Mouse (Mus musculus) heart, embryonic 16.5 days (tissue): ENCODE results near the gene Rpf2. TPM values are rescaled to one million over a fixed set of nuclear protein-coding genes. Genes with fewer than 3 reads are reported as not detected.
A peak's percentile ranks its signal among the peaks of the same experiment; 100 is the strongest.

Experiments used
- ATAC-seq: fragments of 200-750 bp; cut with Nextera tagmentation; replicated peaks from 2 replicates; pipeline ENCODE4 v1.8.0; 2017; ENCODE audit warnings: moderate number of reproducible peaks; ENCODE audit not compliant: insufficient read depth, low FRiP score; ENCODE audit errors: extremely low read depth
- H3K27ac ChIP-seq: fragments of 300-500 bp; sonication (generic); 2 replicates; pipeline ENCODE4 v1.5.1; 2014; ENCODE audit warnings: mild to moderate bottlenecking, low read length, control low read depth, moderate library complexity
- H3K27me3 ChIP-seq: fragments of 300-500 bp; sonication (generic); 2 replicates; pipeline ENCODE4 v1.6.1; 2014; ENCODE audit warnings: low read length, mixed read lengths; ENCODE audit not compliant: control insufficient read depth, insufficient read depth
- H3K36me3 ChIP-seq: fragments of 300-500 bp; sonication (generic); 2 replicates; pipeline ENCODE4 v1.6.1; 2014; ENCODE audit not compliant: control insufficient read depth, insufficient read depth
- H3K4me1 ChIP-seq: fragments of 300-500 bp; sonication (generic); 2 replicates; pipeline ENCODE4 v1.6.1; 2014; ENCODE audit warnings: low read length, mixed read lengths; ENCODE audit not compliant: control insufficient read depth, insufficient read depth
- H3K4me2 ChIP-seq: fragments of 300-500 bp; sonication (generic); 2 replicates; pipeline ENCODE4 v1.6.1; 2014; ENCODE audit warnings: low read depth, mild to moderate bottlenecking, control low read depth, low read length
- H3K4me3 ChIP-seq: fragments of 300-500 bp; sonication (generic); 2 replicates; pipeline ENCODE4 v1.5.1; 2014; ENCODE audit warnings: mild to moderate bottlenecking, control low read depth, low read length
- H3K9ac ChIP-seq: fragments of 300-500 bp; sonication (generic); 2 replicates; pipeline ENCODE4 v1.6.1; 2014; ENCODE audit warnings: low read length, control low read depth
- H3K9me3 ChIP-seq: fragments of 300-500 bp; sonication (generic); replicated peaks from 2 replicates; pipeline ENCODE4 v1.6.1; 2016; ENCODE audit warnings: low read length; ENCODE audit not compliant: control insufficient read depth
- WGBS: fragments of 180-500 bp; shearing (Covaris S2); extraction: QIAGEN DNeasy Blood & Tissue Kit; methylation state at CpG from one replicate; pipeline ENCODE4 v1.1.7; 2014; 5-methylcytosine and 5-hydroxymethylcytosine counted together
- polyA plus RNA-seq: library from polyadenylated mRNA; unstranded; fragments of >200 nt; fragmentation: Nextera tagmentation; extraction: Ambion mirVana; gene quantifications from 2 replicates; pipeline ENCODE4 v1.2.1, GENCODE M21; 2015

Gene Rpf2
- polyA plus RNA-seq, 1 experiment from 2014 or later: 44.7 TPM

DNA sequence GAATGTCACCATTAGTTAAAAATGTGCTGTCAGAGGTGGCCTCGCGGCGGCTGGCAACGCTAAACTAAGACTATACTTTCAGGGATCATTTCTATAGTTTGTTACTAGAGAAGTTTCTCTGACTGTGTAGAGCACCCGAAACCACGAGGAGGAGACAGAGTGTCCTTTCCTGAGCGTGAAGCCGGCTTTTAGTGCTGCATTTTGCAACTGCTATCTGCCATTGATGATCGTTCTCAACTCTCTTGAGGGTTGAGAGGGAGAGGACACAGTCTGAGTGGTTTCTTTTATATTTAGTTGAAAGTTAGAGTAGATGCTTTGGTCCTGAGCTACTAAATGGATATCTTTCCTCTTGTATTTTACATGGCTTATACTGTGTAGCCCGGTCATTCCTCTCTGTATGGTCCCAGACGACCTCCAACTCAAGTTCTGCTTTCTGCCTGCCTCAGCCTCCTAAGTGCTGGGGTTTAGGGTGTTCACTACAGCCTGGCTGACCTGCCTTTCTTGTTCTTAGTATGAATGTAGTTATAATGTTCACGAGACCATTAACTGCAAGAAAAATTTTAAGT, 11.6 kb upstream of the Rpf2 start:
- peak overlapping the region; percentile 69 for H3K4me3 ChIP-seq
- H3K27me3 ChIP-seq: no peaks in the 10 kb centered on the region
- H3K9ac ChIP-seq: peak overlapping the region; percentile 73
- H3K36me3 ChIP-seq: peaks cover 5% of the 10 kb centered on the region
- under 1% methylated on average over 12 of the region's 12 CpGs for WGBS
- H3K4me1 ChIP-seq: peaks cover 7% of the 10 kb centered on the region
- peak overlapping the region; percentile 83 for H3K4me2 ChIP-seq
- no peaks in the 10 kb centered on the region for H3K9me3 ChIP-seq
- ATAC-seq: peak; percentile 69
- H3K27ac ChIP-seq: peak overlapping the region; percentile 94

DNA sequence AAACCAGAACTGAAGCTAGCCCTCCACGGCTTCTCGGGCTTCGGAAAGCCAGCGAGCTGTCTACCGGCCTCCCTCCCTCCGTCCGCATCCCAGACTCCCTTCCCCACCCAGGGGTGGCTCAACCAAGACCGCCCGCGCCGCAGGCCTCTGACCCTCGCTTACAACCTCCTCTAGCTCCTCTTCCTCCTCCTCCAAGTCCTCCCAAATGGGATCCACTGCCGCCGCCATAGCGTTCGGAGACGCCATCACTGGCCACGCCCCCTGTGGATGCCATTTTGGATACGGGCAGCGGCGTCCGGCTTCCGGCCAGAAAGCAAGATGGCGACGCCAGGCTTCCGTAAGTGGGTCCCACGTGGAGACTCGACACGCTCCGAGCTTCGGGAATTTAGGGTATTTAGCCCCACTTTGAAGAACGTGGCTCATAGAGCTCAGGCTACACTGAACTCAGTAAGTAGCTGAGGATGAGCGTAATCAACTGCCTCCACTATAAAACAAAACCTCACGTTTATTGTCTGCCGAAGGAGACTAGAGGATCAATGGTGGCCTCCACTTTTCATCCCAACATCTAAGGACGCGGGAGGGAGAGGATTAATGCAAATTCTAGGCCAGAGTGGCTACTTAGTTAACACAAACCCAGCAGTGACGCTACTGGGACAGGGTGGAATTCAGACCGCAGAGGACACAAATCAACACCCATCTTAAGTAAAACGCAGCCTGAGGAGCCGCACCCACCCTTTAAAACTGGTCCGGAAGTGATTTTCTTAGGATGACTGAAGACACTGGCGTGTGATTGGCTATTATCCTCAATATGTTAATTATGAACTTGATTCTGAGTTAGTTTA, 10.8 kb upstream of the Rpf2 start, which contains the start of gene Gtf3c6:
Gene Gtf3c6 (minus strand): TSS at position 695 of the 842 bp plus-strand sequence.
- peaks cover 13% of the 10 kb centered on the region for H3K36me3 ChIP-seq
- under 1% methylated on average over 43 of the region's 43 CpGs for WGBS
- peak; percentile 77 for ATAC-seq

DNA sequence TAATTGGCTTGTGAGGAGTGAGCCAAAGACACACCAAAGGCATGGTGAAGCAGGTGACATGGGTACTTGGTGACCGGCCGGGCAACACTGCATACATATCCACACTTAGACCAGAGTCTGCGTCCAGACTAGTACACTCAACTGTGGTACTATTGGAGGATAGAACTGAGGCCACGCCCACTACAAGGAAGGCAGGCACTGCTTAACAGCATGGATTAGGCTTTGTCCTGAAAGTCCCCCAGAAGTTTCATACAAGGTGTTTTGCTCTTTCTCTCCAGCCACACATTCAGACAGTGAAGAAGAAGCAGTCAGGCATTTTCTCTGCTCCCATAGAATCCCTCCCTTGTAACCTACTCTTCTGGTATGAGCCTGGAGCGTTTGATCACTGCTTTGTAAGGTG, 9.9 kb upstream of the Rpf2 start:
- Histone ChIP-seq H3K4me2 (peak overlapping the region; percentile 83), H3K36me3 (peaks cover 21% of the 10 kb centered on the region)
- 1% methylated on average over 5 of the region's 5 CpGs for WGBS

More for the DNA sequence above, 10.8 kb upstream of the Rpf2 start, which contains the start of gene Gtf3c6:
- Histone ChIP-seq H3K4me2 (peak within 1 kb of the TSS; percentile 83), H3K9me3 (no peaks in the 10 kb centered on the region), H3K9ac (peak within 1 kb of the TSS; percentile 85), H3K27me3 (no peaks in the 10 kb centered on the region), H3K4me1 (peaks cover 7% of the 10 kb centered on the region), H3K27ac (peak within 1 kb of the TSS; percentile 94), H3K4me3 (peak within 1 kb of the TSS; percentile 69)

DNA sequence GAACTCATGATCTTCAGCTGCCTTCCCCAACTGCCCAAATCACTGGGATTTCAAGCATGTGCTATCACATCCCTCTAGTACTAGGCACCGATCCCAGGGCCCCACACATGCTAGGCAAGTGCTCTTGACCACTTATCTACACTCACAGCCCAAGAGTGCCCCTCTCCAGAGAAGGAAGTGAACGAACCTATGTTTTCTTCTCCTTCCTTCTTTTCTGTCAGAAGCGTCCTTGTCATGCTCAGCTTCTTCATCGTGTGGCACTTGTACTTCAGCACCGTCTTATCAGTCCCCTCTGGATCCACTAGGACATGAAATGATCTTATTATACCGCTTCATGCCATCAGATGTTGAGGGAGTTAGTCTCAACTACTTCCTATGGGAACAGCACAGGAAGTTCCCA, 4.1 kb upstream of the Rpf2 start:
- H3K4me3 ChIP-seq: no peak overlapping the region
- H3K27ac ChIP-seq: no peak overlapping the region
- no peaks in the 10 kb centered on the region for H3K9me3 ChIP-seq
- H3K27me3 ChIP-seq: no peaks in the 10 kb centered on the region
- peaks cover 56% of the 10 kb centered on the region for H3K36me3 ChIP-seq
- H3K9ac ChIP-seq: no peak overlapping the region
- 63% methylated on average over 6 of the region's 6 CpGs for WGBS
- ATAC-seq: no peak
- H3K4me2 ChIP-seq: no peak overlapping the region
- H3K4me1 ChIP-seq: peaks cover 3% of the 10 kb centered on the region; the same call in 1 of the 2 replicates

More for the DNA sequence above, 9.9 kb upstream of the Rpf2 start:
- ATAC-seq: peak; percentile 69; the same call in 1 of the 2 replicates
- H3K9me3 ChIP-seq: no peaks in the 10 kb centered on the region
- H3K9ac ChIP-seq: peak overlapping the region; percentile 85
- H3K4me1 ChIP-seq: peaks cover 7% of the 10 kb centered on the region
- peak overlapping the region; percentile 94 for H3K27ac ChIP-seq
- H3K4me3 ChIP-seq: peak overlapping the region; percentile 69
- no peaks in the 10 kb centered on the region for H3K27me3 ChIP-seq

DNA sequence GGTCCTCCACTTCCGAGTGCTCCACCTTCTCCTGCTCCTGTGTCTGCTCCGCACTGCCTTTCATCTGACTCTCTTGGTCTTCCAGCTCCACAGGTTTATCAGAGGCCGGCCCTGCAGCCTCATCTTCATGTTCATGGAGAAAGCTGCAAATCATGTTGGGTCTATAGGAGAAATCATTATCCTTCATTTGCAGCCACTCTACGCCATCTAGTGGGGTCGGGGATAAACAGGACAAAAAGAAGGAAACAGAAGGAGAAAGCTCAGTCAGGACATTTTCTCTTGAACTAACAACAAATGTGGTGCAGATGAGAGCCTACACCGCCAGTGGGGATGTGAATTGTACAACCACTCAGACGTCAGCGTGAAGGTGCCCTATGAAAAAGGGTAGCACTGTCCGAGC, 2.8 kb upstream of the Rpf2 start:
- Histone ChIP-seq H3K27me3 (no peaks in the 10 kb centered on the region), H3K36me3 (peaks cover 56% of the 10 kb centered on the region), H3K9ac (no peak overlapping the region), H3K27ac (no peak overlapping the region), H3K4me3 (no peak overlapping the region), H3K9me3 (no peaks in the 10 kb centered on the region), H3K4me2 (no peak overlapping the region), H3K4me1 (peaks cover 3% of the 10 kb centered on the region; the same call in 1 of the 2 replicates)
- 84% methylated on average over 9 of the region's 9 CpGs for WGBS
- ATAC-seq: no peak

DNA sequence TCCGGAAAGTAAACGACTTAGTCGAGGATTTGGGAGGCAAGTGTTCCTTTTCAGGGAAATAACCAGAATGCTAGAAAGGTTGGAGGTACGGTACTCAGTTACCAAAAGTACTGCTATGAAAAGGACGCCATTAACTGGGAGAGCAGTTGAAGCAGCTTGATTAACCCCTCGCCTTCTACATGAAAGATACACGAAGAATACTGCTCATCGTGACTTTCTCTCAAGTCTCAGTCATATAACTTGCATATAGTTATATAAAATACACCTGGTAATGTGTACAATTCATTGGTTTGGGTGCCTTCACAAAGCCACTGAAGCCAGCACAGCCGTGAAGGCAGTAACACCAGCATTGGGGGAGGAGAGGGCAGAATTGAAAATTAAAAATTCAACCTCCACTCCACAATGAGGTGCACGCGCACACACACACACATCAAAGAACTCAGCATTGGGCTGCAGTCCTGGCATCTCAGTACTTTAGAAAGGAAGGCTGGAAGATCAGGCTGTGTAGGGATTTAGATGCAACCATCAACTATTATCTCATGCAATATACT, 405 bp upstream of the Rpf2 start:
- H3K4me2 ChIP-seq: peak overlapping the region; percentile 89
- peak overlapping the region; percentile 24 for H3K27ac ChIP-seq
- WGBS: 31% methylated on average over 11 of the region's 11 CpGs
- peak; percentile 21; the same call in 1 of the 2 replicates for ATAC-seq
- H3K9me3 ChIP-seq: no peaks in the 10 kb centered on the region
- H3K4me1 ChIP-seq: peaks cover 3% of the 10 kb centered on the region; the same call in 1 of the 2 replicates
- peak overlapping the region; percentile 89 for H3K4me3 ChIP-seq
- peaks cover 44% of the 10 kb centered on the region for H3K36me3 ChIP-seq
- H3K27me3 ChIP-seq: no peaks in the 10 kb centered on the region
- peak overlapping the region; percentile 79 for H3K9ac ChIP-seq

DNA sequence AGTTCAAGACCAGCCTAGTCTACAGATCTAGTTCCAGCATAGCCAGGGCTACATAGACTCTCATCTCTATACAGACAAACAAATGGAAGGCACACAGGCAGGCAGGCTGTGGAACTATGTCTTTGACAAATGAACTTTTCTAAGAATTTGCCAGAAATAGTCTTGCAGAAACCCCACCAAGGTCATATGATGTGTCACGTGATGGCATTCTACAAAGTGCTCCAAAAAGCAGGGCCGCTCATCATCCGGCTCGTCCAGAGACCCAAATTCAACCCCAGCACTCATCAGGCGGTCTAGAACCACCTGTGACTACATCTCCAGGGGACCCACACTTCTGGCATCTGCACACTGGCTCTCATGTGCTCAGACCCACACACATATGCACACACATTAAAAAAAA, 9.0 kb downstream of the Rpf2 start:
- Histone ChIP-seq H3K4me1 (no peaks in the 10 kb centered on the region), H3K9me3 (no peaks in the 10 kb centered on the region), H3K36me3 (peaks cover 23% of the 10 kb centered on the region), H3K9ac (no peak overlapping the region), H3K27ac (no peak overlapping the region), H3K4me3 (no peak overlapping the region), H3K4me2 (no peak overlapping the region), H3K27me3 (no peaks in the 10 kb centered on the region)
- 90% methylated on average over 5 of the region's 5 CpGs for WGBS
- no peak for ATAC-seq

DNA sequence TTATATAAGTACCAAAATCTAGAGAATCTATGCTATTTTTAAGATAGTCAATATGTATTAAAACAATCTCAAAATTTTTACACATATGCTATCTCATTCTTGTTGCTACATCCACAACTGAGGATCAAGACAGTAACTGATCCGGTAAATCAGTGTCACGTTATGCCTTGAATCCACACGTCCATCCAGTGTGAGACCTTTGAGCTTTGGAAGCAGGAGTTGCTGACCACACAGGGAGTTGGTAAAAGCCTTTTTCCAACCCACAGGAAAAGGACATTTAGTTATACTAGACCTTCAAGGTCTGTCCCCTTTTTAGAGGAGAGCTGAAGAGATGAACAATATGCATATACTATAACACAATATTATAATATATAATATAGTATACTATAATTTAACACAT, 13.6 kb downstream of the Rpf2 start:
- WGBS: 87% methylated on average over 3 of the region's 3 CpGs
- no peak for ATAC-seq
- peaks cover 22% of the 10 kb centered on the region for H3K36me3 ChIP-seq

DNA sequence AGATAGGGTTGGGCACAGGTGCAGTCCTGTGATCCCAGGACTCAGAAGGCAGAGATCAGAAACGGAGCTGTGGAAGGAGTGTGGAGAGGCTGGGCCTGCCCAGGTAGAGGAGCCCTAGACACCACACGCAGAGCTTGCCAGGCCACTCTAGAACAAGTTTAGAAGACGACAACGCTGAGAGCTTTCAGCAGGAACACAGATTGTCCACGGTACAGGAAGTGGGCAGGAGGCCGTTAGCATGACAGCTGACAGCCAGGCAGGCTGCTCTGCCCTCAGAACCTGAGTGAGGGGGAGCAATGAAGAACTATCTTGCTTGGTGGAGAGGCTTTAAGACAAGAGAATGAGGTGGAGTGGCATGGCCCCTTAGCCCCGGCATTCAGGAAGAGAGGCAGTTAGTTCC, 14.4 kb downstream of the Rpf2 start:
- Histone ChIP-seq H3K9me3 (no peaks in the 10 kb centered on the region), H3K4me3 (no peak overlapping the region), H3K4me2 (no peak overlapping the region), H3K27me3 (no peaks in the 10 kb centered on the region), H3K4me1 (no peaks in the 10 kb centered on the region), H3K27ac (peak overlapping the region; percentile 16; the same call in 1 of the 2 replicates), H3K36me3 (peaks cover 22% of the 10 kb centered on the region), H3K9ac (no peak overlapping the region)
- ATAC-seq: peak; percentile 32; the same call in 1 of the 2 replicates
- WGBS: 51% methylated on average over 7 of the region's 7 CpGs

More for the DNA sequence above, 13.6 kb downstream of the Rpf2 start:
- H3K27me3 ChIP-seq: no peaks in the 10 kb centered on the region
- no peaks in the 10 kb centered on the region for H3K4me1 ChIP-seq
- no peak overlapping the region for H3K9ac ChIP-seq
- no peak overlapping the region for H3K4me3 ChIP-seq
- no peak overlapping the region for H3K4me2 ChIP-seq
- no peak overlapping the region for H3K27ac ChIP-seq
- H3K9me3 ChIP-seq: no peaks in the 10 kb centered on the region
